Mouse (Mus musculus) pancreas, adult 10 weeks (tissue): ENCODE measurements around the gene Atad5. TPM values are rescaled to one million over a fixed set of nuclear protein-coding genes. Genes with fewer than 3 reads are reported as not detected.

Experiments
- polyA plus RNA-seq: library from polyadenylated mRNA; stranded (reverse); fragments of 350-450 nt; fragmentation: Illumina TruSeq; extraction: RNeasy Lipid Tissue Mini Kit (QIAGEN cat#74804); gene quantifications from one replicate; pipeline ENCODE4 v1.2.3, GENCODE M21; 2015; ENCODE audit warnings: low read depth, low replicate concordance; ENCODE audit not compliant: insufficient read depth

The Atad5 gene
- polyA plus RNA-seq, result 0.24 TPM

GRCm38 (mm10) chr11:80088917-80089816, at the start of gene Atad5:
Gene Atad5 (plus strand): TSS chr11:80089400.

DNA sequence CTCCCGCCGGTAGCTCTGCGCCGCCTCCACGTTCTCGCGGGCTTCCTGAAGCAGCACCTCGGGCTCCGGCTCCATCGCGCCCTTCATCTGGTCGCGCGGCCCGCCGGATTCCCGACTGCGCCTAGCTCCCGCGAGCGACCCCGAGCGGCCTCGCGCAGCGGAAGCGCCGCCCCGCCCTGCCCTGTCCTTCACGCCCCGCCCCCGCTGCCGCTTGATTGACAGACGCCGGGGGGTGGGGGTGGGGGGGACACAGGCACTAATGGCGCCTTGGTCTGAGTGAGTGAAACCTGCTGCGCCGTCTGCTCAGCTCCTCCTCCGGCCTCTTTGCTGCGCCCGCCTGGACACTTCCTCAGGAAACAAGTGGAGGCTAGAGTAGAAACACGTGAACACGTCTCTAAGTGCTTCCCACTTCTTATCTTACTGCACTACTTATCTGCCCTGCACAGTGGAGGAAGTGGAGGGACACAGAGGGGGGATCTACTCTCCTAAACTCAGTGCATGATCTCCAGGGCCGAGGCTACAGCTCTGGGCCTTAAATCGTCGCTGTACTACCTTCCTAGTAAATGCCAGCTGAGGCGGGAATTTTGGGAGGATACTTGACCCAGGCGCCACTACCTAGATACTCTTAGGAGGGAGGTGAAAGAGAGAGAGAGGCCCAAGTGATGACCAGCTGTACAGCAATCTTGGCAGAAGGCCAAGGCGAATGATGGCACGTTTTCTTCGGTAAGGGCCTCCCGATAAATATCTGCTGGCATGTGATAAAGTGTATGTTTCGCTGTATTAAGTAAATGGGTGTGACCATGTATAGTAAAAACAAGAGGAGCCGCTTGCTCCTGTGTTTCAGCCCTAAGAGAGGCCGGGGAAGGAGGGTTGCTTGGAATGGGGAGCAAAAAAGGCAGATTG, 8.1 kb upstream of the Atad5 start, which contains the start of gene Crlf3:
Crlf3 (minus strand) TSS at position 166 of the 903 bp plus-strand sequence.

DNA sequence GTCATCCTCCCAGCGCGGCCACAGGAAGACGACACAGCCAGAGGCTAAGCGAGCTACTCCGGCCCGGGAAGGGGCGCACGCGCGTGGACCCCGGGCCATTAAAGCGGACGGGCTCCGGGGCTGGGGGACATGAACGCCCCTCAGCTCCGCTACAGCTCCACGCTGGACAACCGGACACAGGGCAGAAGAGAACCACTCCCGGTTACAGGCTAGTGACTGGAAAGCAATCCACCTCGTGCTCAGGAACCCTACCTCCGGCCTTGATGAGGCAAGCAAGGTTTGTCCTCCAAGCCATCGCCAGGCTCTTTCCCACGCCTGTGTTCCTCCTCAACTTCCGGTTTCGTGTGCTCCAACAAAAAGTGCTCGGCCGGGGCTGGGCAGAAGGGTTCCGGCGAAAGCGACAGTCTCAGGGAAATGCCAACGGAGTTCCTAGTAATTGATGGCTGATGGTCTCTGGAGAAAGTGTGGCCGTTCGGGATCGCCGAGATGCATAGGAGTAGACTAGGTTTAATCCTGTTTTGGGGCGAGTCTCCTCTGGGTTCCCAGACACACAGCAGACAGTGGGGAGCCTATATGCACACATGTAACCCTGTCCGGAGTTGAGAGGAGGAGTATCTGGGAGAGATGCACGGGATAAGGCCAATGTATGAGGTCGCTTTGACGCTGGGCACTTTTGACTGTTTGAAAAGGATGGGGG, 52.8 kb downstream of the Atad5 start, which contains the start of gene Tefm:
Tefm (minus strand) TSS at position 351 of the 697 bp plus-strand sequence.

GRCm38 (mm10) chr11:80153857-80154495, 64.8 kb downstream of the Atad5 start, which contains the start of gene Adap2:
Gene Adap2 (plus strand): TSS chr11:80154105.

DNA sequence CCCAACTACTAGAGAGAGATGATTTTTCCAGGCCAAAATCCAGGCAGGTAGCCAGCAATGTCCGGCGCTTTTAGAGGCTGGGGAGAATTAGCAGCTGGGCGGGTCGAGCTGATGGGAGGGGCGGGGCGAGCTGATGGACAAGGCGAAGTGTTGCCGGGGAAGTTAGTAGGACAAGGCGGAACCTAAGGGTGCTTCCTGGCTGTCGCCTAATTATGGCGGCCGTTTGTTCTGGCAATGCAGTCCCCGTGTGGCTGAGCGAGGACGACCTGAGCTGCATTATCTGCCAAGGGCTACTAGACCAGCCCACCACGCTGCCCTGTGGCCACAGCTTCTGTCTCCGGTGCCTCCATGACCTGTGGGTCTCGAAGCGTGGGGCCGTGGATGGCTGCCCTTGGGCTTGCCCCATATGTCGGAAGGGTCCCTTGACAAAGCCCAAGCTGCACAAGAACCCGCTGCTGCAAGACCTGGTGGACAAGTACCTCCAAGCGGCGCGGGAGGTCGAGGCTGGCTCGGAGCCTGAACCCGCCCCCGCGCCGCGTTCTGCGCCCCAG, 94.6 kb downstream of the Atad5 start, which contains the start of gene Rnf135:
Rnf135 (plus strand) TSS at position 147 of the 551 bp plus-strand sequence.

Other genes starting within 250 kb of the Atad5 start
- 4.6 TPM for gene Utp6, start 127.0 kb upstream of the Atad5 start, polyA plus RNA-seq
- gene Suz12, start 96.3 kb upstream of the Atad5 start, polyA plus RNA-seq, result 6.1 TPM
- 3.1 TPM for gene Crlf3, start 8.4 kb upstream of the Atad5 start, polyA plus RNA-seq
- 4.9 TPM for gene Tefm, start 52.8 kb downstream of the Atad5 start, polyA plus RNA-seq
- gene Adap2, start 64.7 kb downstream of the Atad5 start, polyA plus RNA-seq, result 3.8 TPM
- 3.4 TPM for gene Rnf135, start 94.5 kb downstream of the Atad5 start, polyA plus RNA-seq
- 13.5 TPM for gene Rhot1, start 119.6 kb downstream of the Atad5 start, polyA plus RNA-seq
- 1.5 TPM for gene Rhbdl3, start 211.5 kb downstream of the Atad5 start, polyA plus RNA-seq